Mouse (Mus musculus): ENCODE data around the gene Prkn.
"Not testable (repeated sequence)": the region's sequence is repeated elsewhere in the genome, so short reads cannot be mapped to it uniquely, and the experiment has no call there.

GRCm38 (mm10) chr17:11994754-11995153 is 1154.6 kb downstream of the Prkn start:
- not testable (repeated sequence) for TF ChIP-seq POLR2A (IDR thresholded peaks at IDR 0.05; ENCODE audit: low read depth, low read length); CTCF (IDR thresholded peaks at IDR 0.05; ENCODE audit: borderline replicate concordance, insufficient read depth, low read length)
